Comparison of ENCODE assay signal across 15 mouse cellular contexts in the genomic region with DNA sequence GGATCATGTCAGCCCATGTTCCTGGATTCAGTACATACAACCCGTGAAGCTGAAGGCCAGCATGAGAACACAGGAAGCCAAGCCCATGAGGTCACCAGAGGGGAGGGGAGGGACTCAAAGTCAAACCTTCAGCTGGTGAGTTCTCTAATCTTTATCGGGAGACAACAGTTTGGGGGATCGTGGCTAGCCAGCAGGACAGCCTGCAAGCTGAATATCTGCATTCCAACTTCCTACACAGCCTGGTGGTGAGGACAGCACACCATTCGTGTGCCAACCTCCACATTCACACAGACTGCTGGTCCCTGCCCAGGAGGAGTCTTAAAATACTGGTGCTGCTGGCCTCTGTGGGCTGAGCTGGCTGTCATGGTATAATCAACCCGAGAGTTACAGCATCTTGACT.
DNase-seq lines count a peak whose midpoint lies in the region; ATAC-seq and TF ChIP-seq lines count a peak whose summit lies in the region.
"Had no signal": no experiment of that assay in that cellular context is flagged by ENCODE, and none has a peak within 500 bp of the region (broad histone marks: within the 10 kb centered on the region; RNA-seq: fewer than 3 reads in every experiment).

No protein-coding gene starts in this region.

- no peak overlapping the region for H3K9ac ChIP-seq in heart, postnatal 0 days (replicated peaks; ENCODE audit: low read depth, low read length)
- H3K9ac ChIP-seq in hindbrain, embryonic 11.5 days (ENCODE audit: low read depth, low read length) = no peak overlapping the region
- H3K9ac ChIP-seq: embryonic facial prominence, embryonic 12.5 days; forebrain, embryonic 15.5 days; hindbrain, embryonic 15.5 days; kidney, embryonic 15.5 days; limb, embryonic 15.5 days had no signal

- no peaks in the 10 kb centered on the region for H3K9me3 ChIP-seq in heart, postnatal 0 days (replicated peaks; ENCODE audit: control insufficient read depth, low read length)
- no peaks in the 10 kb centered on the region for H3K9me3 ChIP-seq in hindbrain, embryonic 11.5 days (ENCODE audit: control insufficient read depth, low read length)
- H3K9me3 ChIP-seq: embryonic facial prominence, embryonic 12.5 days; forebrain, embryonic 15.5 days; hindbrain, embryonic 15.5 days; kidney, embryonic 15.5 days; limb, embryonic 15.5 days had no signal

- peaks cover 17% of the 10 kb centered on the region for H3K4me1 ChIP-seq in heart, postnatal 0 days (ENCODE audit: control insufficient read depth, insufficient read depth)
- no peaks in the 10 kb centered on the region for H3K4me1 ChIP-seq in hindbrain, embryonic 11.5 days (replicated peaks; ENCODE audit: control insufficient read depth, insufficient read depth, low read length)
- H3K4me1 ChIP-seq: embryonic facial prominence, embryonic 12.5 days had no signal

- DNase-seq in adrenal gland, postnatal 14 days = peak; percentile 13
- DNase-seq in adrenal gland, postnatal 10 days = no peak
- peak; percentile 22 to 49 for DNase-seq in layer of hippocampus, adult 8-10 months (ENCODE audit: low spot score in 2 of 2)
- DNase-seq in layer of hippocampus, adult 9-10 months (ENCODE audit: low spot score) = no peak
- peak; percentile 73 for DNase-seq in heart, postnatal 0 days (ENCODE audit: low spot score)
- DNase-seq in right cerebral cortex, adult 2 months (ENCODE audit: low spot score in 2 of 2) = peak; percentile 54 to 67
- DNase-seq in natural killer cell, adult 2 months (ENCODE audit: low spot score in 2 of 2) = no peak
- no peak for DNase-seq in hindbrain, embryonic 11.5 days (ENCODE audit: low spot score)
- DNase-seq: cerebellum, adult 11 months; retina, postnatal 1 day had no signal

- TF ChIP-seq CTCF in heart, postnatal 0 days (IDR thresholded peaks at IDR 0.05; ENCODE audit: low read depth) = no peak

- no peaks in the 10 kb centered on the region for H3K27me3 ChIP-seq in heart, postnatal 0 days (ENCODE audit: control insufficient read depth, insufficient read depth, low read length)
- no peaks in the 10 kb centered on the region for H3K27me3 ChIP-seq in hindbrain, embryonic 11.5 days (ENCODE audit: control insufficient read depth, insufficient read depth, low read length)
- H3K27me3 ChIP-seq: embryonic facial prominence, embryonic 12.5 days; forebrain, embryonic 15.5 days; hindbrain, embryonic 15.5 days; kidney, embryonic 15.5 days; limb, embryonic 15.5 days had no signal

- peak; percentile 90 for ATAC-seq in heart, postnatal 0 days (ENCODE audit: insufficient read depth, low read depth)
- ATAC-seq in hindbrain, embryonic 11.5 days (ENCODE audit: low FRiP score) = no peak
- ATAC-seq: forebrain, embryonic 15.5 days had no signal

- 7% methylated on average over 5 of the region's 5 CpGs for WGBS in heart, postnatal 0 days
- WGBS in hindbrain, embryonic 11.5 days = 72% methylated on average over 5 of the region's 5 CpGs

- peak overlapping the region; percentile 22; the same call in 1 of the 2 replicates for H3K27ac ChIP-seq in heart, postnatal 0 days (ENCODE audit: low read depth)
- no peak overlapping the region for H3K27ac ChIP-seq in hindbrain, embryonic 11.5 days (ENCODE audit: low read depth, low read length)
- H3K27ac ChIP-seq: embryonic facial prominence, embryonic 12.5 days; forebrain, embryonic 15.5 days; hindbrain, embryonic 15.5 days; kidney, embryonic 15.5 days; limb, embryonic 15.5 days had no signal

- no peak overlapping the region for H3K4me3 ChIP-seq in heart, postnatal 0 days (ENCODE audit: low read depth, low read length)
- no peak overlapping the region for H3K4me3 ChIP-seq in hindbrain, embryonic 11.5 days (ENCODE audit: low read depth, low read length)
- H3K4me3 ChIP-seq: embryonic facial prominence, embryonic 12.5 days; forebrain, embryonic 15.5 days; hindbrain, embryonic 15.5 days; kidney, embryonic 15.5 days; limb, embryonic 15.5 days had no signal

- TF ChIP-seq EP300 in heart, postnatal 0 days (IDR thresholded peaks at IDR 0.05; ENCODE audit: low read depth) = peak; percentile 54; the same call in 1 of the 2 replicates

- H3K36me3 ChIP-seq in heart, postnatal 0 days (replicated peaks; ENCODE audit: control insufficient read depth, insufficient read depth, low read length) = no peaks in the 10 kb centered on the region
- no peaks in the 10 kb centered on the region for H3K36me3 ChIP-seq in hindbrain, embryonic 11.5 days (ENCODE audit: control insufficient read depth, insufficient read depth, low read length)
- H3K36me3 ChIP-seq: embryonic facial prominence, embryonic 12.5 days; forebrain, embryonic 15.5 days; hindbrain, embryonic 15.5 days; kidney, embryonic 15.5 days; limb, embryonic 15.5 days had no signal

- H3K4me2 ChIP-seq in heart, postnatal 0 days (ENCODE audit: low read depth, low read length) = no peak overlapping the region
- no peak overlapping the region for H3K4me2 ChIP-seq in hindbrain, embryonic 11.5 days (replicated peaks; ENCODE audit: low read depth, low read length)
- H3K4me2 ChIP-seq: embryonic facial prominence, embryonic 12.5 days; forebrain, embryonic 15.5 days; hindbrain, embryonic 15.5 days; kidney, embryonic 15.5 days; limb, embryonic 15.5 days had no signal

Comparison
In these comparisons a context has a peak if more than half of its experiments do, and no peak if none do; other contexts are left out.
1. DNase-seq: peak in adrenal gland, postnatal 14 days (single experiment), layer of hippocampus, adult 8-10 months (2 of 2), heart, postnatal 0 days (single experiment) and right cerebral cortex, adult 2 months (2 of 2); none in adrenal gland, postnatal 10 days (single experiment), layer of hippocampus, adult 9-10 months (single experiment), natural killer cell, adult 2 months (0 of 2) and hindbrain, embryonic 11.5 days (single experiment).